Mouse (Mus musculus): ENCODE measurements at regions not wholly inside any gene's neighbourhood (a gene's known extent, or its start where the extent isn't known, plus 50 kb on each side); places are given as distances from the start of the nearest gene placed in this dataset.
A peak's percentile ranks its signal among the peaks of the same experiment; 100 is the strongest.

DNA sequence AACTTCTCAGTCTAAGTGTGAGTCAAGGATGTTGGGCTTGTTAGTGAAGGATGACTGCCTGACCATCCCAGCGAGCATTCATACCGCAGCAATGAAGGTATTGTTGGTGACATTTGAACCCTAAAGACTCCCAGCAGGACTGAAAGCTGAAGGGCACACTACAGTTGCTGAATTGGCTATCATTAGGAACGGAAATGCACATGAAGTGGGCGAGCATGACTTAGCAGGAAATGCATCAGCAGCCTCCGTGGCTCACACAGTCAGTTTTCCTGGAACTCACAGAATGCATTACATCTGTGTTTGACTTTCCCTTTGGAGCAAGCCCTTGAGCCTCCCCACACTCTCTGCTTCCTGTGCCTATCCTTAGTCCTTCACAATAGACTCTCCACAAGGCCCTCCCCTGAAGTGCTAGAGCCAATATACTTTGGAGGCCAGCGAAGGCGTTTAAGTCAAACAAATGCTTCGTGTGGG, 63.9 kb downstream of the Tmco5 start:
- DNase-seq (ENCODE audit: inconsistent ontology term) = peak; percentile 84

DNA sequence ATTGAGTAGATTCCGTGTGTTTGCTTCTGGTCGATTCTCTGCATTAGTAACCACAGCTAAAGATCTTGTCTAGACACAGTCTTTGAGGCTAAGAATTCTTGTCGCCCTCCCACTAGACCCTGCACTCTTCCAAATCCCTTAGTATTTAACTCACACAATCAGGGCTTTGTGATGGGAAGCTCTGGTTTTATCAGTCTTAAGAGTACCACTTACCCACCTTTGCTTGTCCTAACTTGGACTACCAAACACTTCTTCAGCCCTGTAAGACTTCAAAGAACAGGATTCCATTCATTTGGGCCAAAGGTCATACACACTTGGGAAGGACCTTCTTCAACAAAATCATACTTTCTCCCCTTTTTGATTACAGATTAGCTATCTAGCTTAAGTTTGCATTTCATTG, 70.0 kb downstream of the Tmco5 start:
- no peak for DNase-seq (ENCODE audit: inconsistent ontology term)

- no peak for DNase-seq (ENCODE audit: inconsistent ontology term)
These were observed 71.2 kb downstream of the Tmco5 start for GRCm38 (mm10) chr2:116949741-116950140.

DNA sequence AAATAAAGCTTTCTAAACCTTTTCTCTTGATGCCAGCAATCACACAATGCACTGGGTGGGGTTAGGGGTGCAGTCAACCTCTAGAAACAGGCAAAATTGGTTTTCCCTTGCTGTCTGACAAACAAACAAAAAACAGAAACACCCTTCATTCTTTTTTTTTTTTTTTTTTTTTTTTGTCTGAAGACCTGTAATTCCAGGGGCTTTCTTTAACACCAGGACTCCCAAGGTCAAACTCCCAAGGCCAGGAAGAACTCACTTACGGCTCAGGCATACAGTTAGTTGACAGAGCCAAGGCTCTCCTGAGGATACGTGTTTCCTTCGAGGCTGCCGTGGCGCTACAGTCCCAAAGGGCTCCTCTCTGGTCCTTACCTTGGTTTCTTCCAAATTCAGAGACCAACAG, 71.7 kb downstream of the Tmco5 start:
- no peak for DNase-seq (ENCODE audit: inconsistent ontology term)

GRCm38 (mm10) chr2:116951481-116951880, 73.0 kb downstream of the Tmco5 start:
- no peak for DNase-seq (ENCODE audit: inconsistent ontology term)

DNA sequence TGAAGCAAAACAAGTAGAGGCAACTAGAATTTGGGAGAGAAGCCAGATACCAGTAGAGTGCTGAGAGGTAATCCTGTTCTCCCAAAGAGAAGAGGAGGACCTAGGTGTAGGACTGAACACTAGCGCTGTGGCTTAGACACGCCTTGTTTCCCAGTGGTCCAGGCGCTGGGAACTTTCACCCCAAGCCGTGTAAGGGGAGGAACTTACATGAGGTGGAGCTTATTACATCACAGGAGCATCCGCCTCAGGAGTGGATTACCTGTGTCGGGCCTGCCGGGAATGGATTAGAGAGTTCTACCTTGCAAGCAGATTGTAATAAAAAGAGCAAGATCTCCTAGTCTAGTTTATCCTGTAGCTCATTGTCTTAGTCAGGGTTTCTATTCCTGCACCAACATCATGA, 75.8 kb downstream of the Tmco5 start:
- DNase-seq (ENCODE audit: inconsistent ontology term) = no peak

DNA sequence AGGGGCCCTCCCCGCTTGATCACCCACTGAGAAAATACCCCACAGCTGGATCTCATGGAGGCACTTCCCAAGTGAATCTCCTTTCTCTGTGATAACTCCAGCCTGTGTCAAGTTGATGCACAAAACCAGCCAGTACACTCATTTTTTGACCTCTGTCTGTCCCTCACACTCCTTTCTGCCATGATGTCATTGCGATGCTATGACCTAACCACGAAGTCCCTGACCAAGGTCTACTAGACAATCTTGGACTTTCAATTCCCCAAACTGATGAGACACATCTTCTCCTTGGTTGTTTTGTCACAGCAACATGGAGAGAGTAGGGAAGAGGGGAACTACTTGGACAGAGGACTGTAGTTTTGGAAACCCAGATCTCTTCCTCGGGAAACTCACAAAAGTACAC, 76.4 kb downstream of the Tmco5 start:
- no peak for DNase-seq (ENCODE audit: inconsistent ontology term)

DNA sequence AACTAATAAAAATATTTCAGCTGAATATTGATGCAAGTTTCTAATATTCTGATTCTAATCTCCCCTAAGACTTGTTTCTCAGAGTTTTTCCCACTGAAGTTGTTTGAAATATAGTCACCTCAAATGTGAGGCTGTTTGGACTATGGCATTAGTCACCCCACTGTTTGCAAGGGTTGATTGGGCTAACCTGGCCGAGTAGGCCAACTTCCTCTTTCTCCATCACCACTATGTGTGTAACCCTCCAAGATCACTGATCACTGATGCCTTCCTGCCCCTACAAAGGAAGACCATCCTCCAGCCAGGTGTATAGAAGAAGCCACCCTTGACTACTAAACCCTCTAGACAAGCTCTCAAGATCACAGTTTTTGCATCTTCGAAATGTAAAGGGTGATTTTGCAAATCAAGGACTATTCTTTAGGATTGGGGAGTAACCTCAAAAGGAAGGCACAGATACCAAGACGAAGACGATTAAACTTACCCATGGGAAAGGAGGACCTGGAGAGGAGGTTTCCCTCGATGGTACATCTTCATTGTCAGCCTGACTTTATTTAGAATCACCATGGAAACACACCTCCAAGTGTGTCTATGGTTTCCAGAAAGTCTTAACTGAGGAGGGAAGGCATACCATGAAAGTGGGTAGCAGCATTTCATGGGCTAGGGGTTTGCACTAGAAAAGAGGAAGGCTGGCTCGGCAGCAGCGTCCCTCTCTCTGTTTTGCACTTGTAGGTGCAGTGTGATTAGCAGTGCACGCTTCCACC, 84.8 kb downstream of the Tmco5 start:
- no peak for DNase-seq (ENCODE audit: inconsistent ontology term)

GRCm38 (mm10) chr2:116966266-116966665, 87.8 kb downstream of the Tmco5 start:
- DNase-seq (ENCODE audit: inconsistent ontology term) = peak; percentile 84

- peak; percentile 80 for DNase-seq (ENCODE audit: inconsistent ontology term)
These were observed 93.4 kb downstream of the Tmco5 start for GRCm38 (mm10) chr2:116971666-116972613.

DNA sequence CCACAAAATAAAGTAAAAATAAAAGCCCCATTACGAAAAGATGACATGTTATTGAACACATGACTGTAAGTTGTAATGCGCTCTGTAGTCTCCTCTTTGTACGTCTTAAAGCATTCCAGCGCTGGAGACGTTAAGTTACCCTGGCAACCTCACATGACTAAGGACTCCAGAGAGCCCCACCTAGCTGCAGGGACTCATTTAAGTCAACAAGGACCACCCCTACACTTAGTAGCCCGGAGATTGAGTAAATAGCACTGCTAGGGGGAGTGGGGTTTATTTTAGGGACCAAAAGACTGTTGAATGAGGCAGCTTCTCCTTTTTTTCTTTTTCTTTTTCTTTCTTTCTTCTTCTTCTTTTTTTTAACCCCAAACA, 94.1 kb downstream of the Tmco5 start:
- DNase-seq (ENCODE audit: inconsistent ontology term) = no peak

DNA sequence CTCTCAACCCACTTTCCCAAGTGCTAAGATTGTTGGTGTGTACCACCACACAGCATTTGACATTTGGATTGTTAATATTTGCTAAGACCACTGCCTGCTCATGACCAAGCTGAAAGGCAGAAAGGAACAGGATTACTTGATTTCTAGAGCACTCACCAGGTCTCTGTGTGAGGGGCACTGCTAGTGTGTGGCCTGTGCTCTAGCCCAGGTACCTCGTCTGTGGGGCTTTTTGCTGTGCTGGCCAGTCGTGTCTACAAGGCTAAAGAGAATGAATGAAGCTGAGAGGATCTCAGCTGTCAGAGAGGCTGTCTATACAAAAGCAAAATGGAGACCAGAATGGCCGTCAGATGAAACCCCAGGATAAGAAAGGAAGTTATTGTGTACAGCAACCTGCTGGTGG, 95.0 kb downstream of the Tmco5 start:
- DNase-seq (ENCODE audit: inconsistent ontology term) = no peak

- no peak for DNase-seq (ENCODE audit: inconsistent ontology term)
These were observed 95.7 kb downstream of the Tmco5 start for GRCm38 (mm10) chr2:116974152-116974551.

- DNase-seq (ENCODE audit: inconsistent ontology term) = no peak
These were observed 96.1 kb downstream of the Tmco5 start for GRCm38 (mm10) chr2:116974569-116975060.

DNA sequence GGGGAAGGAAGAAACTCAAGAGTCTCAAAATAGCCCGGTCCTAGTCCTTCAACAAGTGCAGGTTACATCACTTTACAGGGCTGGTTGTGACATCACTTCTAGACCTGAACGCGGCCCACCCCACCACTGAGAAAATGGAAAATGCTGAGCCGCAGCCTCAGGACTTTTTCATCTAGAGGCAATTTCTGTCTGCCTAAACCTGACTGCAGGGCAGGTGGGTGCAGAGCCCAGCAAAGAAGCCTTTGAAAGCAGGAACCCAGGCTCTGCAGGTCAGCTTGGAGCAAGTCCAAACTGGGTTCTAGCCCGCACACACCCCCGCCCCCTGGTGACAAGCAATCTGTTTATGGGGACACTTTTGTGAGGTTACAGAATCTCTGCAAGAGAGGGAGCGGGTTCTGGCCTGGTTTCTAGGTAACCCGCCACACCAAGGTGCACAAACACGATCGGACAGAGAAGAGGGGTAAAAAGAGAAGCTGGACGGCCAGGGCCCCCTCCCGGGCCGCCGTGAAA, 96.7 kb downstream of the Tmco5 start:
- no peak for DNase-seq (ENCODE audit: inconsistent ontology term)

DNA sequence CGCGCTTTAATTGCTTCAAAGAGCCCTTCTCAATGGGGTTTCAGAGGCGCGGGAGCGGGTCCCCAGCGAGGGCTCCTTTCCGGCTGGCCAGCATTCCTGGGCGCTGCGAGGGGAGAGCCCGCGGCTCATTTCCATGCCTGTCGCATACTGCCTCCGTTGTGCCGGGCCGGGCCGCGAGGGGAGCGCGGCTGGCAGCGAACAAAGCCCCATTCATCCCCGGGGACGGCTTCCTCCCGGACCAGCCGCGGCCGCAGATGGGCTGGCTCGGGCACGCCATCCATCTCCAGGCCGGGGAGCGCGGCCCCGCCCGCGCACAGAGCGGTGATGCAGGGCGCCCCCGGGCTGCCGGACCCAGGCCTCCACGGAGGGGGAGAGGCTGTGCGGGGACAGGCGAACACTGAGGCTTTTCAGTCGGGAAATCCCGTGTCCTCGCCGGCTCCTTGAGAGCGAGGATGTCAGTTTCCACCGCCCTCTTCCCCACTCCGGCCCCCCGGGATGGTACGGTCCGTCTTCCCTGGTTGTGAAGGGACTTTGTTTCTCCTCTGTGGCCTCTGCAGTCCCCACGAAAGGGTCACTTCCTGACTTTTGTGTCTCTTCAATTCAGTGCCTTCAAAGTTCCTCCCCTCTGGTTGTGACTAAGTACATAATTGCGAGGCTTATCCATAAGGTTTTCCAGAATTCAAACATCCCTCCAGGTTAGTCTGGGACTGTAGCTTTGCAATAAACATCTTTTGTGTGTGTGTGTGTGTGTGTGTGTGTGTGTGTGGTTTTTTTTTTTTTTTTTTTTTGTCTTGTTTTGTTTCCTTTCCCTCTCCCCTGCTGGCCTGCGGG, 97.3 kb downstream of the Tmco5 start:
- peak; percentile 99 for DNase-seq (ENCODE audit: inconsistent ontology term)

DNA sequence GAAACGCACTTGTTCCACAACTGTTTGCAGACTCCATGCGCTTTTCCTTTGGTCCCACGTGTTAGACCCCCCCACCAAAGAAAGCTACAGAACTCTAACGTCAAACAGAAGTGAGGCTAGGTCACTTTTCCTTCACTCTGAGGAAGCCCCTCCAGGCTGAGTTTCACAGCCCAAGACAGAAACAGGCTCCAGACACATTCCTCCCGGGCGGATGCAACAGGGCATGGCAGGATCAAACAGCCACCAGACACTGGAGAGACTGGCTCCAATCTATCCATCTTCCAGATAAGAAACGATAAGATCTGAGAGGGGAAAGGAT, 97.9 kb downstream of the Tmco5 start:
- DNase-seq (ENCODE audit: inconsistent ontology term) = no peak

- DNase-seq (ENCODE audit: inconsistent ontology term) = peak; percentile 67
These were observed 98.5 kb downstream of the Tmco5 start for GRCm38 (mm10) chr2:116976951-116977503.

- peak; percentile 80 for DNase-seq (ENCODE audit: inconsistent ontology term)
These were observed 99.5 kb downstream of the Tmco5 start for GRCm38 (mm10) chr2:116977771-116978600.

GRCm38 (mm10) chr2:116978809-116979208, 100.3 kb downstream of the Tmco5 start:
- no peak for DNase-seq (ENCODE audit: inconsistent ontology term)
